Mouse (Mus musculus) mature B cell (primary cell): ENCODE results near the gene Gps2.

Experiments used
- in situ Hi-C: fragments of 300-500 bp; cut with MboI; formaldehyde crosslinking; loops from 2 replicates; pipeline ENCODE4 v1.14.3; 2019

The Gps2 gene

GRCm38 (mm10) chr11:69886907-69887635, 26.6 kb upstream of the Gps2 start:
- in situ Hi-C loops: no loop called here

- in situ Hi-C loops: no loop called here
These were observed 22.2 kb upstream of the Gps2 start for GRCm38 (mm10) chr11:69891482-69891881.

- in situ Hi-C loops: no loop called here
These were observed 19.0 kb upstream of the Gps2 start for GRCm38 (mm10) chr11:69894671-69895070.

- in situ Hi-C loops: no loop called here
These were observed 18.4 kb upstream of the Gps2 start, which contains the start of gene Acap1 for GRCm38 (mm10) chr11:69895291-69895690. TSS of gene Acap1 (minus strand) at chr11:69895539.

GRCm38 (mm10) chr11:69899870-69900269, 13.8 kb upstream of the Gps2 start:
- in situ Hi-C loops: no loop called here

GRCm38 (mm10) chr11:69900471-69901405, 12.9 kb upstream of the Gps2 start, which contains the start of the genes 2810408A11Rik and Neurl4:
TSS of gene 2810408A11Rik (minus strand) at chr11:69900987.
TSS of gene Neurl4 (plus strand) at chr11:69901072.
- in situ Hi-C loops: no loop called here

GRCm38 (mm10) chr11:69901406-69901846, 12.3 kb upstream of the Gps2 start:
- in situ Hi-C loops: no loop called here

- in situ Hi-C loops: no loop called here
These were observed 11.7 kb upstream of the Gps2 start for GRCm38 (mm10) chr11:69901993-69902392.

GRCm38 (mm10) chr11:69902972-69903371, 10.7 kb upstream of the Gps2 start:
- in situ Hi-C loops: no loop called here

GRCm38 (mm10) chr11:69904311-69904710, 9.4 kb upstream of the Gps2 start:
- in situ Hi-C loops: no loop called here

- in situ Hi-C loops: no loop called here
These were observed 5.0 kb upstream of the Gps2 start for GRCm38 (mm10) chr11:69908645-69909044.

- in situ Hi-C loops: no loop called here
These were observed 4.5 kb upstream of the Gps2 start for GRCm38 (mm10) chr11:69909174-69909573.

- in situ Hi-C loops: no loop called here
These were observed 3.5 kb upstream of the Gps2 start for GRCm38 (mm10) chr11:69910177-69910576.

GRCm38 (mm10) chr11:69910781-69911560, 2.7 kb upstream of the Gps2 start:
- in situ Hi-C loops: no loop called here

GRCm38 (mm10) chr11:69911701-69912100, 2.0 kb upstream of the Gps2 start:
- in situ Hi-C loops: no loop called here

- in situ Hi-C loops: no loop called here
These were observed 765 bp upstream of the Gps2 start for GRCm38 (mm10) chr11:69912716-69913530.

GRCm38 (mm10) chr11:69914372-69914764, 680 bp downstream of the Gps2 start:
- in situ Hi-C loops: no loop called here

GRCm38 (mm10) chr11:69914917-69915430, 1.3 kb downstream of the Gps2 start:
- in situ Hi-C loops: no loop called here

- in situ Hi-C loops: no loop called here
These were observed 2.3 kb downstream of the Gps2 start for GRCm38 (mm10) chr11:69915667-69916627.
